Mouse (Mus musculus) neural tube, embryonic 11.5 days (tissue): ENCODE measurements at regions not wholly inside any gene's neighbourhood (a gene's known extent, or its start where the extent isn't known, plus 50 kb on each side); places are given as distances from the start of the nearest gene placed in this dataset.

Experiments
- ATAC-seq: fragments of 200-750 bp; cut with Nextera tagmentation; 2 replicates; pipeline ENCODE4 v1.8.0; 2017; ENCODE audit warnings: moderate number of reproducible peaks, mild to moderate bottlenecking, moderate TSS enrichment, moderate library complexity; ENCODE audit not compliant: insufficient read depth, low FRiP score, low TSS enrichment
- DNase-seq: peaks from one replicate; pipeline ENCODE4 v3.0.0-alpha.2; 2015; ENCODE audit warnings: low spot score
- H3K27ac ChIP-seq: fragments of 300-500 bp; sonication (generic); 2 replicates; pipeline ENCODE4 v1.5.1; 2014; ENCODE audit warnings: low read depth, mild to moderate bottlenecking, low read length
- H3K27me3 ChIP-seq: fragments of 300-500 bp; sonication (generic); 2 replicates; pipeline ENCODE4 v1.6.1; 2014; ENCODE audit warnings: mild to moderate bottlenecking, low read length, mixed read lengths; ENCODE audit not compliant: control insufficient read depth, insufficient read depth
- H3K36me3 ChIP-seq: fragments of 300-500 bp; sonication (generic); 2 replicates; pipeline ENCODE4 v1.6.1; 2014; ENCODE audit warnings: mild to moderate bottlenecking, low read length, moderate library complexity, mixed read lengths; ENCODE audit not compliant: control insufficient read depth, insufficient read depth
- H3K4me1 ChIP-seq: fragments of 300-500 bp; sonication (generic); 2 replicates; pipeline ENCODE4 v1.6.1; 2014; ENCODE audit warnings: low read length, mixed read lengths; ENCODE audit not compliant: control insufficient read depth, insufficient read depth
- H3K4me2 ChIP-seq: fragments of 300-500 bp; sonication (generic); 2 replicates; pipeline ENCODE4 v1.6.1; 2014; ENCODE audit warnings: low read depth, mild to moderate bottlenecking, moderate library complexity
- H3K4me3 ChIP-seq: fragments of 300-500 bp; sonication (generic); 2 replicates; pipeline ENCODE4 v1.5.1; 2014; ENCODE audit warnings: low read depth, low read length
- H3K9ac ChIP-seq: fragments of 300-500 bp; sonication (generic); 2 replicates; pipeline ENCODE4 v1.6.1; 2014; ENCODE audit warnings: mild to moderate bottlenecking, low read length
- H3K9me3 ChIP-seq: fragments of 300-500 bp; sonication (generic); 2 replicates; pipeline ENCODE4 v1.6.1; 2016; ENCODE audit warnings: low read length; ENCODE audit not compliant: control insufficient read depth
- WGBS: fragments of 180-500 bp; shearing (Covaris S2); extraction: QIAGEN DNeasy Blood & Tissue Kit; methylation state at CpG from one replicate; pipeline ENCODE4 v1.1.7; 2014; 5-methylcytosine and 5-hydroxymethylcytosine counted together

DNA sequence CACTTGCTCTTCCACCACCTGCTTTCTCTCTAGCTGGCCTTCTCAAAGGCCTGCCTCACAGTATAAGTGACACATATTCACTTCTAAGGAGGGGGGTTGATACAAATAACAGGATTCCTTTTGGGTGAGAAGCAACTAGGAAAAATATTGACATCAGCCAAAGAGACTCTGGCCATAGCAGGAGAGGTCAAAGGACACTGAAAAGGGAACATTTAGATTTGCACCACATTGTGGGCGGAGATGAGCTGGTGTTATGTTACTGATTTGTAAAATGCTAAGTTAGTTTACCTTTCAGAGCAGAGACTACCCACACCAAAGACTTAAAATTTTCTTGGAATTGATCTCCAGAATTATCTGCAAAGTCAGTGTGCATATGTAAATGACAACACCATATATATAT is 147.5 kb downstream of the Foxa2 start:
- ATAC-seq, result no peak
- Histone ChIP-seq H3K27me3 (peaks cover 53% of the 10 kb centered on the region), H3K4me2 (no peak overlapping the region), H3K9me3 (no peaks in the 10 kb centered on the region), H3K36me3 (no peaks in the 10 kb centered on the region), H3K9ac (no peak overlapping the region), H3K4me3 (no peak overlapping the region), H3K4me1 (no peaks in the 10 kb centered on the region), H3K27ac (no peak overlapping the region)
- DNase-seq, result no peak
- 84% methylated on average over 1 of the region's 1 CpGs for WGBS

DNA sequence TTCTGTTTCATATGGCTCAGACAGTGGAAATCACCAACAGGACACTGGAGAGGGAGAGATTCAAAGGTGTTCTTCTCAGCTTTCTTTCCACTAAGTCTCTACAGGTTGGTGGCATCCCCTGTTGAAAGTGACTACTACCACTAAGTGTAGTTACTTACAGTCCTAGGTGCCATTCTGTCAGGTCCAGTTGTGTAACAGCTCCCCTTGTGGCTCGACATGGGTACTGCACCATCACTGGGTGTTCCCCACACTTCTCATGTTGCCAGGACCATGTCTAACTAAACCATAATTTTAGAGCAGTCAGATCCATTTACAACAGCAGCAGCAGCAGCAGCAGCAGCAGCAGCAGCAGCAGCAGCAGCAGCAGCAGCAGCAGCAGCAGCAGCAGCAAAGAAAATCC is 151.1 kb downstream of the Foxa2 start:
- peak; percentile 59; the same call in 1 of the 2 replicates for ATAC-seq
- WGBS, result 0% methylated on average over 1 of the region's 1 CpGs

DNA sequence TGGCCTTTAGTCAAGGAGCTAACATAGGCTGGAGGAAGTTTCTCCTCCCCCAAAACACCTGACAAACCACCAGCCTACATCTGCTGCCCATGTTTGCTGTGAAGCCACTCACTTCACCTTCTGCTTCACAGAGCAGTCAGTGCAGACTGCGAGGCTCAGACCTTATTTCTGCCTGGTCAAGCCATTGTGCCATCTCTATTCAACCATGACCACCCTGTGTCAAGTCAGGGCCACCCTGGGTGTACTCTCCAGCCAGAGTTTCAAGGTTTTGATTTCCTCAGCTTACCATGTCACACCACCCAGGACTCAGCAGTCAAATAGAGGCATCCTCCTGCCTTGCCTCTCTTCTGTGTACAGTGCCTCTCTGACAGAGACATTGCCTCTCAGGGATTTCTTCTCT is 152.6 kb downstream of the Foxa2 start:
- ATAC-seq (no peak), DNase-seq (no peak)
- Histone ChIP-seq H3K27me3 (peaks cover 19% of the 10 kb centered on the region), H3K4me3 (no peak overlapping the region), H3K9ac (no peak overlapping the region), H3K27ac (no peak overlapping the region), H3K4me2 (no peak overlapping the region), H3K36me3 (no peaks in the 10 kb centered on the region), H3K9me3 (no peaks in the 10 kb centered on the region), H3K4me1 (no peaks in the 10 kb centered on the region)
- WGBS, result 50% methylated on average over 1 of the region's 1 CpGs

More for the DNA sequence above, 151.1 kb downstream of the Foxa2 start:
- Histone ChIP-seq H3K27ac (no peak overlapping the region), H3K27me3 (peaks cover 26% of the 10 kb centered on the region), H3K4me1 (no peaks in the 10 kb centered on the region), H3K4me2 (no peak overlapping the region), H3K36me3 (no peaks in the 10 kb centered on the region), H3K9ac (no peak overlapping the region), H3K4me3 (no peak overlapping the region), H3K9me3 (no peaks in the 10 kb centered on the region)
- DNase-seq, result peak; percentile 52

DNA sequence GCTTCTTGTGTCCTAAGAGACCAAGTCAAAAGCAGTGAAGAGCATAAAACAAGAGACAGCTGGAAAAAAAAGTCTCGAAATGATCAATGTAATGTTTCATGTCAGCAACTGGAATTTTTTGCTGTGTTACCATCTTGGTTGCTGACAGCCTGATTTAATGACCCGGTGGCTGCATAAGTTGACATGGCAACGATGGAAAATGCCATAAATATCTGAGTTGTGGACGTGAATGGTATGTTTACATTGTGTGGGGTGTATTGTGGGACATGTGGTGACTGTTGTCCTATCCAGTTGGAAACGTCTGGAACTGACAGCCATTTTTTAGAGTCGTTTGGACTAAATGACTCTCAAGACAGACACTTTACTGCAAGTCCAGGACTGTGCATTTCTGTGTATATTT is 160.6 kb downstream of the Foxa2 start:
- ATAC-seq (peak; percentile 41; the same call in 1 of the 2 replicates), DNase-seq (no peak)
- Histone ChIP-seq H3K27me3 (0 out of 2 replicates have a peak, but pooled peaks cover 3% of the 10 kb centered on the region), H3K9ac (no peak overlapping the region), H3K4me2 (no peak overlapping the region), H3K4me1 (no peaks in the 10 kb centered on the region), H3K9me3 (no peaks in the 10 kb centered on the region), H3K27ac (no peak overlapping the region), H3K4me3 (no peak overlapping the region), H3K36me3 (no peaks in the 10 kb centered on the region)
- 27% methylated on average over 6 of the region's 6 CpGs for WGBS

DNA sequence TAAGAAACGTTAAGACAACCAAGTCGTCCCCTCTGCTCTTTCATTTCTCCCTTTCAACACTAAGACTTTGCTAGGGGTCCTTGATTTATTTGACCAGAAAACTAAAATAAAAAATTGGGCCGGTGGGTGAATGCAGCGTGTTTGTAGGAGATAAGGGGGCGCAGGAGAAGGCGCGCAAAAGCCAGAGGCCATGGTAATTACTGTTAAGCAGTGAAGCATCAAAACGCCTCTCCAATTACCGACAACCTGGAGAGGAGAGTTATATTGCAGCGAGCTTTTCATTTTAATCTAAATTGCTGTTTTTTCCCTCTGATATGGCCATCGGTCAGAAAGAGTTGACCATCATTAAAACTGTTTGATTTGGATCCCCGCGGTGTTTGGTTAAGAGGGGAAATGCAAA is 168.9 kb downstream of the Foxa2 start:
- H3K9ac ChIP-seq, result no peak overlapping the region
- H3K27ac ChIP-seq, result no peak overlapping the region
- H3K4me2 ChIP-seq, result no peak overlapping the region
- H3K4me1 ChIP-seq, result no peaks in the 10 kb centered on the region; the same call in 1 of the 2 replicates
- H3K9me3 ChIP-seq, result no peaks in the 10 kb centered on the region
- no peak for DNase-seq
- no peak overlapping the region for H3K4me3 ChIP-seq
- no peaks in the 10 kb centered on the region for H3K36me3 ChIP-seq
- 12% methylated on average over 13 of the region's 13 CpGs for WGBS
- no peak for ATAC-seq
- H3K27me3 ChIP-seq, result peaks cover 23% of the 10 kb centered on the region

DNA sequence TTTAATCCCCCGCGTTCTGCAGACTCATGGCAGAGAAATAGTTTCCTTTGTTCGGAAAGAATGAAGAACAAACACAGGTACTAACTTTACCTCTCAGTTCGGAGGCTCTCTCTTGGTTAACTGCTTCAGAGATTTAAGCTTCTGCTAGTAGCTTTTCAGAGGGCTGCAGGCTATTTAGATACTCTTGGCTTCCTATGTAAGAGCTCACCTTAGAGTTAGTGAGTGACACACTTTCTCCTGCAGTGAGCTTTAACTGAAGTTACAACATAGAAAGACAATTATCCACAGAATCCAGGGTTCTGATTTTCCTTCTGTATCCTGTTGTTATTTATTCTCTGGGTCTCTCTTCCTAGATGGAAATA is 169.2 kb downstream of the Foxa2 start:
- H3K9ac ChIP-seq, result no peak overlapping the region
- 9% methylated on average over 4 of the region's 4 CpGs for WGBS
- H3K4me1 ChIP-seq, result no peaks in the 10 kb centered on the region; the same call in 1 of the 2 replicates
- H3K4me2 ChIP-seq, result peak overlapping the region; percentile 42
- DNase-seq (no peak), ATAC-seq (no peak; the same call in 1 of the 2 replicates)
- no peaks in the 10 kb centered on the region for H3K9me3 ChIP-seq
- H3K36me3 ChIP-seq, result no peaks in the 10 kb centered on the region
- no peak overlapping the region; the same call in 1 of the 2 replicates for H3K4me3 ChIP-seq
- no peak overlapping the region for H3K27ac ChIP-seq
- H3K27me3 ChIP-seq, result peaks cover 23% of the 10 kb centered on the region

DNA sequence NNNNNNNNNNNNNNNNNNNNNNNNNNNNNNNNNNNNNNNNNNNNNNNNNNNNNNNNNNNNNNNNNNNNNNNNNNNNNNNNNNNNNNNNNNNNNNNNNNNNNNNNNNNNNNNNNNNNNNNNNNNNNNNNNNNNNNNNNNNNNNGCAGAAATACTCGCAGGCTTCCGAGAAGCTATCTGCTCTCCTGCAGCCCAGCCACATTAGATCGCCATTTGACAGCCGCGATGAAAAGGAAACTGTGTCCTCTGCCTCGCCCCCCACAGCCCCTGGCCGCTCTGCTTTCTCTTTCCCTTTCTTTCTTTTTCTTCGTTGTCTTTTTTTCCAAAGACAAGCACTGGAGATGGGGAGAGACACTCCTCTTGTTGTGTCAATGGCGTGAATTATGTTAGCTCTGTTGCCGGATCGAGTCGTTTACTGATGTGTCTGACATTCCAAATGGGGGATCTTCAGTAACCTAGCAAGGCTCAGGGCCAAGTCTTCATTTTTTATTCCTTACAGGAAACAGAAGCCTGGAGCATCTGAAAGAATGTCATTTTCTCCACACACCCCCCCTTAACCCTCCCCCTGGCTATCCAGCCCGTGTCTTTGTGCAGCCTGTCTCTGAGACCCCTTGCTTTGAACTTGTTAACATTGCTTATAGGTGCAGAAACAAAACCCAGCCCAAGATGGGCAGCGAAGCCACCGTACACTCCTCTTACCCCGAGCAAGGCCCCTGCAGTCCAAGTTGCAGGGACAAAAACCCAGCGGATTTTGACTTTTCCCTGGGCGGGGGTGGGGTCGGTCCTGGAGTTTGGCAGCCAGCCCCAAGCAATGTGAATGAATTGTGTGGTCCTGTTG is 169.8 kb downstream of the Foxa2 start:
- no peak overlapping the region for H3K27ac ChIP-seq
- H3K9me3 ChIP-seq, result no peaks in the 10 kb centered on the region
- H3K9ac ChIP-seq, result no peak overlapping the region
- H3K4me3 ChIP-seq, result peak overlapping the region; percentile 15
- no peaks in the 10 kb centered on the region; the same call in 1 of the 2 replicates for H3K4me1 ChIP-seq
- 6% methylated on average over 19 of the region's 19 CpGs for WGBS
- H3K36me3 ChIP-seq, result no peaks in the 10 kb centered on the region
- peaks cover 25% of the 10 kb centered on the region for H3K27me3 ChIP-seq
- H3K4me2 ChIP-seq, result peak overlapping the region; percentile 42
- peak; percentile 65 for DNase-seq
- peak; percentile 66 for ATAC-seq

DNA sequence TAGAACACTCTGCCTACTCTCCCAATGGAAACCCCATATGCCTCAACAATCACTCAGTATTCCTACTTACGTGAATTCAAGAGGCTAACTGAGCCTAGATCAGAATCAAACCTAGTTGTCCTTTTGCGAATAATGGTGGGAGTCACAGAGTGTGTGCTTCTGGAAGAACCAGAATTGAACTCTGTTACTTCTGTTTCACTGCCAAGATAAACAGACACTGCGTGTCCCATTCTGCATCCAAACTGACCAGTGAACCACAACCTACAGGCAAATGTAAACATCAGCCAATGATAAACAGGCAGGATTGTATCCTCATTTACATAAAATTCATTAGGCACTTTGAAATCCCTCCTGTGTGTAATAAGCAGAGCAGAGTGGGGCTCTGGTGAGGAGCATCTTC is 173.8 kb downstream of the Foxa2 start:
- 93% methylated on average over 3 of the region's 3 CpGs for WGBS
- Histone ChIP-seq H3K4me1 (no peaks in the 10 kb centered on the region; the same call in 1 of the 2 replicates), H3K36me3 (no peaks in the 10 kb centered on the region), H3K4me2 (no peak overlapping the region), H3K27ac (no peak overlapping the region), H3K27me3 (peaks cover 11% of the 10 kb centered on the region), H3K9ac (no peak overlapping the region), H3K4me3 (no peak overlapping the region), H3K9me3 (no peaks in the 10 kb centered on the region)
- ATAC-seq, result no peak
- DNase-seq, result no peak

DNA sequence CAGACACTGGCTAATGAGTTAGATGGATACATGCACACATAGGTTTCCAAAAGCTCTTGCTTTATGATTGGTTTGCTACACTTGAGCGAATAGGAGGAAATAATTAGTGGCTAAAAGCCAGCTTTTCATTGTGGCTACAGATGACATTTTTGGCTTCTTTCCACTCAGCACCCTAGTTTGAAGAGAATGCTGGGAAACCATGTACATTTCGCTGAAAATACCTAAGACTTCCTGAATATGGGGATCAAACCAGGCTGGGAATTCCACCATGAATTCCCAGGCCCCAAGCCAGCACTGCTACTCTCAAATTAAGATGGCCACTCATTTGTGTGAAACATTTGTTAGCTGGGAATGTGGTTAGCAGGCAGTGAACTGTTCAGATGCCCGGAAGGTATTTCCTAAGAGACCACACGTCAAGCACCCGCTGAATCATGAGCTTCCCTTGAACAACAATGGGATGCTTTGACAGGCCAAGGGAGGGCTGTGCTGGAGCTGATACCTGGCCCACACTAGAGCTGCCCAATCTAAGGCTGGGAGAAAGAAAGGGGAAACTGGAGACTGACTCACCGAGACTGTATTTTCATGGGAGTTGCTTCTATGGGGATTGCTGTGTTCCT is 195.5 kb downstream of the Foxa2 start:
- WGBS, result 88% methylated on average over 6 of the region's 6 CpGs
- Histone ChIP-seq H3K4me1 (no peaks in the 10 kb centered on the region), H3K9me3 (no peaks in the 10 kb centered on the region), H3K4me2 (no peak overlapping the region), H3K9ac (no peak overlapping the region), H3K4me3 (no peak overlapping the region), H3K36me3 (no peaks in the 10 kb centered on the region), H3K27ac (no peak overlapping the region), H3K27me3 (no peaks in the 10 kb centered on the region)
- no peak for ATAC-seq
- DNase-seq, result no peak
